ENCODE assay signal across 15 mouse cellular contexts in genomic region chr8:35088380-35089244, GRCm38 (mm10).
DNase-seq lines count a peak whose midpoint lies in the region; ATAC-seq and TF ChIP-seq lines count a peak whose summit lies in the region.
"Had no signal": no experiment of that assay in that cellular context is flagged by ENCODE, and none has a peak within 500 bp of the region (broad histone marks: within the 10 kb centered on the region; RNA-seq: fewer than 3 reads in every experiment).

No protein-coding gene starts in this region.

- no peak for ATAC-seq in embryonic facial prominence, embryonic 14.5 days (ENCODE audit: low read depth)
- 0 out of 2 replicates have a peak, but pooled peaks have one; percentile 45 for ATAC-seq in hindbrain, postnatal 0 days
- ATAC-seq in midbrain, embryonic 16.5 days = peak; percentile 51; the same call in 1 of the 2 replicates

- H3K36me3 ChIP-seq in embryonic facial prominence, embryonic 14.5 days (ENCODE audit: control insufficient read depth, insufficient read depth, low read length) = no peaks in the 10 kb centered on the region
- no peaks in the 10 kb centered on the region for H3K36me3 ChIP-seq in hindbrain, postnatal 0 days (ENCODE audit: insufficient read depth, low read length)
- no peaks in the 10 kb centered on the region for H3K36me3 ChIP-seq in midbrain, embryonic 16.5 days (ENCODE audit: control insufficient read depth, insufficient read depth, low read length)
- H3K36me3 ChIP-seq: limb, embryonic 12.5 days had no signal

- H3K9me3 ChIP-seq in embryonic facial prominence, embryonic 14.5 days (ENCODE audit: control insufficient read depth, low read length) = no peaks in the 10 kb centered on the region
- H3K9me3 ChIP-seq in hindbrain, postnatal 0 days (ENCODE audit: low read length) = no peaks in the 10 kb centered on the region
- no peaks in the 10 kb centered on the region for H3K9me3 ChIP-seq in midbrain, embryonic 16.5 days (replicated peaks; ENCODE audit: control insufficient read depth, low read length, poor library complexity, severe bottlenecking)
- H3K9me3 ChIP-seq: limb, embryonic 12.5 days had no signal

- no peak overlapping the region for H3K4me2 ChIP-seq in embryonic facial prominence, embryonic 14.5 days (ENCODE audit: low read depth, low read length)
- H3K4me2 ChIP-seq in hindbrain, postnatal 0 days (ENCODE audit: low read depth, low read length) = no peak overlapping the region
- H3K4me2 ChIP-seq in midbrain, embryonic 16.5 days (ENCODE audit: low read length) = no peak overlapping the region
- H3K4me2 ChIP-seq: limb, embryonic 12.5 days had no signal

- no peak overlapping the region for H3K27ac ChIP-seq in embryonic facial prominence, embryonic 14.5 days (replicated peaks; ENCODE audit: low read depth, low read length)
- H3K27ac ChIP-seq in hindbrain, postnatal 0 days = no peak overlapping the region
- peak overlapping the region; percentile 62 for H3K27ac ChIP-seq in midbrain, embryonic 16.5 days (ENCODE audit: low read length)
- H3K27ac ChIP-seq: left cerebral cortex, adult 2 months; limb, embryonic 12.5 days had no signal

- no peak for TF ChIP-seq CTCF in hindbrain, postnatal 0 days (IDR thresholded peaks at IDR 0.05; ENCODE audit: low read depth)

- intact Hi-C loops in heart, postnatal 10 days (cut with DNase I) = no loop called here

- DNase-seq in heart, adult 11 months = peak; percentile 65
- DNase-seq in heart, postnatal 10 days = no peak
- DNase-seq in embryonic facial prominence, embryonic 14.5 days (ENCODE audit: low spot score) = peak; percentile 8
- DNase-seq in hindbrain, postnatal 0 days (ENCODE audit: low spot score) = peak; percentile 34
- no peak for DNase-seq in urinary bladder, postnatal 4 days (ENCODE audit: low spot score in 2 of 2)
- DNase-seq in adrenal gland, postnatal 36 days = no peak
- no peak for DNase-seq in layer of hippocampus, postnatal 25 days (ENCODE audit: extremely low spot score in 1 of 2, low spot score in 1 of 2)
- DNase-seq: adrenal gland, adult 8-10 months; kidney, adult 9 months; kidney, postnatal 4 days; lung, adult 2 months; thymus, postnatal 14 days had no signal

- no peaks in the 10 kb centered on the region for H3K27me3 ChIP-seq in embryonic facial prominence, embryonic 14.5 days (replicated peaks; ENCODE audit: control insufficient read depth, insufficient read depth, low read length)
- H3K27me3 ChIP-seq in hindbrain, postnatal 0 days (ENCODE audit: insufficient read depth, low read length) = no peaks in the 10 kb centered on the region
- H3K27me3 ChIP-seq in midbrain, embryonic 16.5 days (ENCODE audit: control insufficient read depth, insufficient read depth, low read depth, low read length) = no peaks in the 10 kb centered on the region
- H3K27me3 ChIP-seq: limb, embryonic 12.5 days had no signal

- H3K9ac ChIP-seq in embryonic facial prominence, embryonic 14.5 days (ENCODE audit: low read depth, low read length) = no peak overlapping the region
- no peak overlapping the region for H3K9ac ChIP-seq in hindbrain, postnatal 0 days (replicated peaks; ENCODE audit: low read length)
- H3K9ac ChIP-seq in midbrain, embryonic 16.5 days (ENCODE audit: low read depth, low read length) = no peak overlapping the region
- H3K9ac ChIP-seq: limb, embryonic 12.5 days had no signal

- no peak overlapping the region for H3K4me3 ChIP-seq in embryonic facial prominence, embryonic 14.5 days (ENCODE audit: low read depth, low read length)
- no peak overlapping the region for H3K4me3 ChIP-seq in hindbrain, postnatal 0 days (ENCODE audit: low read length)
- H3K4me3 ChIP-seq in midbrain, embryonic 16.5 days (ENCODE audit: low read depth, low read length) = no peak overlapping the region
- H3K4me3 ChIP-seq: left cerebral cortex, adult 2 months; limb, embryonic 12.5 days had no signal

- WGBS in embryonic facial prominence, embryonic 14.5 days = 69% methylated on average over 18 of the region's 18 CpGs
- 45% methylated on average over 18 of the region's 18 CpGs for WGBS in hindbrain, postnatal 0 days
- WGBS in midbrain, embryonic 16.5 days = 43% methylated on average over 18 of the region's 18 CpGs

- H3K4me1 ChIP-seq in embryonic facial prominence, embryonic 14.5 days (ENCODE audit: control insufficient read depth, insufficient read depth, low read length) = no peaks in the 10 kb centered on the region
- H3K4me1 ChIP-seq in hindbrain, postnatal 0 days (ENCODE audit: insufficient read depth, low read length) = peaks cover 4% of the 10 kb centered on the region; the same call in 1 of the 2 replicates
- H3K4me1 ChIP-seq in midbrain, embryonic 16.5 days (ENCODE audit: control insufficient read depth, insufficient read depth, low read length) = peaks cover 2% of the 10 kb centered on the region; the same call in 1 of the 2 replicates
- H3K4me1 ChIP-seq: limb, embryonic 12.5 days had no signal

Comparison
In these comparisons a context has a peak if more than half of its experiments do, and no peak if none do; other contexts are left out.
1. DNase-seq: peak in heart, adult 11 months (single experiment), embryonic facial prominence, embryonic 14.5 days (single experiment) and hindbrain, postnatal 0 days (single experiment); none in heart, postnatal 10 days (0 of 2), urinary bladder, postnatal 4 days (0 of 2), adrenal gland, postnatal 36 days (0 of 2) and layer of hippocampus, postnatal 25 days (0 of 2).